Mouse (Mus musculus): ENCODE measurements around the gene Stab2. TPM values are rescaled to one million over a fixed set of nuclear protein-coding genes. Genes with fewer than 3 reads are reported as not detected.

Gene Stab2
- total and polyA plus RNA-seq, 2 experiments: 24.0 to 73.5 TPM

GRCm38 (mm10) chr10:86794196-86794595 is 213.6 kb downstream of the Stab2 start:
- Histone ChIP-seq H3K36me3 (ENCODE audit: control insufficient read depth, insufficient read depth, low read length) (no peaks in the 10 kb centered on the region), H3K27me3 (ENCODE audit: control insufficient read depth, insufficient read depth, low read length) (no peaks in the 10 kb centered on the region), H3K27ac (replicated peaks; ENCODE audit: insufficient read depth, low read depth, low read length) (no peak overlapping the region), H3K9ac (ENCODE audit: low read depth, low read length) (no peak overlapping the region), H3K4me1 (ENCODE audit: control insufficient read depth, insufficient read depth, low read length) (no peaks in the 10 kb centered on the region), H3K4me3 (ENCODE audit: insufficient read depth, low read depth, low read length) (no peak overlapping the region), H3K79me2 (ENCODE audit: control insufficient read depth, insufficient read depth, low read length) (peaks cover 42% of the 10 kb centered on the region)
- DNase-seq (ENCODE audit: extremely low read depth, low read depth, low spot score): no peak
- TF ChIP-seq POLR2A (IDR thresholded peaks at IDR 0.05; ENCODE audit: extremely low read depth, insufficient read depth, low read length) (no peak), CTCF (IDR thresholded peaks at IDR 0.05; ENCODE audit: low read depth, low read length) (no peak)
- 85% methylated on average over 4 of the region's 4 CpGs for WGBS

DNA sequence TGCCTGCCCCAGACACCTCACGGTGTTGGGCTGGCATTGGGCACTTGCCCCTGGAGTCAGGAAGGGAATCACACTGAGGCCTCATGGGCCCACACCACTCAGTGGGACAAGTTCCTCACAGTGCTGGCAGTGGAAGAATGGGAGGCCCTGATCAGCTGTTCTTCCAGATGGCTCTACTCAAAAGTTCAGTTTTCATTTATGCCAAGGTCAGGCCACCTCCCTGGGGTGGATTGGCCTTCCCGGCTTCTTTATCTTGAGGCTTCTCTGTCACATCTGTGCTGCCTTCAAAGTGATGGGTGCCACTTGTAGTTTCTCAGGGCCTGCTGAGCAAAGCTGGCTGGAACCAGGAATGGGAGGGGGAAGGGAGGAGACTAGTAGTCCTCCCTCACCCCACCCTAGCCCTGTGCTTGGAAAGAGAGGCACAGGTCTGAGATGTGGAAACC is 214.3 kb downstream of the Stab2 start:
- no peak for DNase-seq (ENCODE audit: extremely low read depth, low read depth, low spot score)
- WGBS: 83% methylated on average over 2 of the region's 2 CpGs
- Histone ChIP-seq H3K79me2 (ENCODE audit: control insufficient read depth, insufficient read depth, low read length) (peaks cover 42% of the 10 kb centered on the region), H3K36me3 (ENCODE audit: control insufficient read depth, insufficient read depth, low read length) (no peaks in the 10 kb centered on the region), H3K4me3 (ENCODE audit: insufficient read depth, low read depth, low read length) (no peak overlapping the region), H3K27ac (replicated peaks; ENCODE audit: insufficient read depth, low read depth, low read length) (no peak overlapping the region), H3K27me3 (ENCODE audit: control insufficient read depth, insufficient read depth, low read length) (no peaks in the 10 kb centered on the region), H3K4me1 (ENCODE audit: control insufficient read depth, insufficient read depth, low read length) (no peaks in the 10 kb centered on the region), H3K9ac (ENCODE audit: low read depth, low read length) (no peak overlapping the region)
- TF ChIP-seq CTCF (IDR thresholded peaks at IDR 0.05; ENCODE audit: low read depth, low read length) (no peak), POLR2A (IDR thresholded peaks at IDR 0.05; ENCODE audit: extremely low read depth, insufficient read depth, low read length) (no peak)

DNA sequence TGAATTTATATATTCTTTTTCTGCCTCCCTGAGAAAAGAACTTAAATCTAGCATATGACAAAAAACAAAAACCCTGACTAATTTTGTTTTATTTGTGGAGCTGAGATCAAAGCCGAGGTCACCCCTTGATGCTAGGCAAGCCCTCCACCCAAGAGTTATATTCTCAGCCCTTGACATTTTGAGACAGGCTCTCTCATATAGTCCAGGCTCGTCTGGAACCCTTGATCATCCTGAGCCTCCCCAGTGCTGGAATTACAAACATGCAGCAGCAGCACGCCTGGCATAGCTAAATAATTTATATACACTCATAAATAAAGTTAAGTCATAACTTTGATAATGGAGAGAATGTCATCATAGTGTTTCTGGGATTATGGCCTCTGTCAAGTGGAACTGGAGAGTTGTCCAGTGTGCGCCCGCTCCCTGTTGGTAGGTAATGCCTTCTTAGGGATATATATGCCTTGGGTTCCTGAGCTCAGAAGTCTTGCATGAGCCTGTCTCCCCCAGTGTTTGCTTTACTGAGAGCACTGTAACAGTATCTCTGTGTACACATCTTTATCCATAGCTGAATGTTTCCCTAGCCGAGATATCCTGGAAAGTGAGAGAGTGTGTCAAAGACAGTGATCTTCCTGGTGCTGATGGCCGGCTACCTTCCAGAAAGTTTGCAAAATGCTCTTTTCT is 216.2 kb downstream of the Stab2 start:
- no peaks in the 10 kb centered on the region for H3K27me3 ChIP-seq (ENCODE audit: control insufficient read depth, insufficient read depth, low read length)
- no peak overlapping the region for H3K9ac ChIP-seq (ENCODE audit: low read depth, low read length)
- H3K79me2 ChIP-seq (ENCODE audit: control insufficient read depth, insufficient read depth, low read length): peaks cover 52% of the 10 kb centered on the region
- TF ChIP-seq POLR2A (IDR thresholded peaks at IDR 0.05; ENCODE audit: extremely low read depth, insufficient read depth, low read length) (no peak), CTCF (IDR thresholded peaks at IDR 0.05; ENCODE audit: low read depth, low read length) (no peak)
- peaks cover 2% of the 10 kb centered on the region; the same call in 1 of the 2 replicates for H3K4me1 ChIP-seq (ENCODE audit: control insufficient read depth, insufficient read depth, low read length)
- no peak overlapping the region for H3K27ac ChIP-seq (replicated peaks; ENCODE audit: insufficient read depth, low read depth, low read length)
- WGBS: 80% methylated on average over 7 of the region's 7 CpGs
- H3K4me3 ChIP-seq (ENCODE audit: insufficient read depth, low read depth, low read length): no peak overlapping the region
- H3K36me3 ChIP-seq (ENCODE audit: control insufficient read depth, insufficient read depth, low read length): no peaks in the 10 kb centered on the region
- DNase-seq (ENCODE audit: extremely low read depth, low read depth, low spot score): no peak

Other genes starting within 250 kb of the Stab2 start
- 1.9 TPM in 2 replicates for gene Gm49358, start 244.1 kb downstream of the Stab2 start, total RNA-seq (2014; rRNA removed)
- gene Gm49358, start 244.1 kb downstream of the Stab2 start, polyA plus RNA-seq (2012; rRNA removed): not detected in 2 replicates
- 5.3 and 6.6 TPM in 2 replicates for gene Nt5dc3, start 229.0 kb downstream of the Stab2 start, total RNA-seq (2014; rRNA removed)
- 8.3 and 10.3 TPM in 2 replicates for gene Nt5dc3, start 229.0 kb downstream of the Stab2 start, polyA plus RNA-seq (2012; rRNA removed)
- not detected in 2 replicates for gene 1700113H08Rik, start 50.0 kb upstream of the Stab2 start, total RNA-seq (2014; rRNA removed)
- not detected in 2 replicates for gene 1700113H08Rik, start 50.0 kb upstream of the Stab2 start, polyA plus RNA-seq (2012; rRNA removed)

All from liver, adult 2 months (tissue).